Mouse (Mus musculus) erythroblast, embryonic 14.5 days (primary cell): ENCODE measurements around the gene Rbfox2.

Experiments
- GATA1 ChIP-seq: IDR thresholded peaks from 2 replicates; pipeline ENCODE4 v1.6.1; 2012; ENCODE audit warnings: low read length, inconsistent platforms, mixed read lengths
- TAL1 ChIP-seq: IDR thresholded peaks from 3 replicates; pipeline ENCODE4 v1.6.1; 2012; ENCODE audit warnings: low read length, inconsistent platforms, mixed read lengths

GRCm38 (mm10) chr15:77072556-77073163 is 234.1 kb downstream of the Rbfox2 start:
- TF ChIP-seq TAL1 (no peak), GATA1 (no peak)
